Mouse (Mus musculus) neural tube, embryonic 12.5 days (tissue): ENCODE measurements around the gene Il12rb1. TPM values are rescaled to one million over a fixed set of nuclear protein-coding genes. Genes with fewer than 3 reads are reported as not detected.

ENCODE experiments used
- ATAC-seq: fragments of 200-750 bp; cut with Nextera tagmentation; 2 replicates; pipeline ENCODE4 v1.8.0; 2017; ENCODE audit warnings: low read depth, mild to moderate bottlenecking, moderate TSS enrichment, moderate library complexity; ENCODE audit not compliant: low FRiP score
- H3K27ac ChIP-seq: fragments of 300-500 bp; sonication (generic); 2 replicates; pipeline ENCODE4 v1.5.1; 2016
- H3K27me3 ChIP-seq: fragments of 300-500 bp; sonication (generic); replicated peaks from 2 replicates; pipeline ENCODE4 v1.6.1; 2016; ENCODE audit warnings: mild to moderate bottlenecking
- H3K36me3 ChIP-seq: fragments of 300-500 bp; sonication (generic); 2 replicates; pipeline ENCODE4 v1.6.1; 2016; ENCODE audit warnings: mild to moderate bottlenecking
- H3K4me1 ChIP-seq: fragments of 300-500 bp; sonication (generic); 2 replicates; pipeline ENCODE4 v1.6.1; 2016
- H3K4me2 ChIP-seq: fragments of 300-500 bp; sonication (generic); replicated peaks from 2 replicates; pipeline ENCODE4 v1.6.1; 2016; ENCODE audit warnings: mild to moderate bottlenecking
- H3K4me3 ChIP-seq: fragments of 300-500 bp; sonication (generic); 2 replicates; pipeline ENCODE4 v1.5.1; 2016
- H3K9ac ChIP-seq: fragments of 300-500 bp; sonication (generic); 2 replicates; pipeline ENCODE4 v1.6.1; 2016; ENCODE audit warnings: mild to moderate bottlenecking
- H3K9me3 ChIP-seq: fragments of 300-500 bp; sonication (generic); 2 replicates; pipeline ENCODE4 v1.6.1; 2016; ENCODE audit warnings: mild to moderate bottlenecking
- WGBS: fragments of 180-500 bp; shearing (Covaris S2); methylation state at CpG from one replicate; pipeline ENCODE4 v1.1.7; 2016; 5-methylcytosine and 5-hydroxymethylcytosine counted together
- polyA plus RNA-seq: library from polyadenylated mRNA; unstranded; fragments of >200 nt; fragmentation: Nextera tagmentation; extraction: Ambion mirVana; gene quantifications from 2 replicates; pipeline ENCODE4 v1.2.1, GENCODE M21; 2016

The Il12rb1 gene
- polyA plus RNA-seq, 1 experiment from 2014 or later, result not detected

DNA sequence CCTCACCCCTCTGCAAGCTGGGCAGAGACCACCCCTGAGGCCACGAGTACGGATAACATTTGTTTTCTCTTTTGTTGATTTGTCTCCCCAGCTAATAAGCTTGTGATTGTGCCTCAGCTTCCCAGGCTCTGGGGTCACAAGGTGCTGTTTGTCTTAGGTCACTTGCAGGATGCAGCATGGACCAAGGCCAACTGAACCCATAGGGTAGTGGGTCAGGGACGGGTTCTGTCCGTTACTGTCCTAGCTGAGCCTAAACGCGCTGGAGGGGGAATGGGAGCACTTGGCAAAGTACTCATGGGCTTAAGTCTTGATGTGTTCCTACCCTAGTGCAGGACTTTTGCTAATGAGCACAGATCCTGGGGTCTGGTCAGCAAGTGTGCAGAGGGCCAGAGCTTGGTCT, 40.7 kb upstream of the Il12rb1 start:
- Histone ChIP-seq H3K36me3 (peaks cover 48% of the 10 kb centered on the region), H3K27ac (no peak overlapping the region), H3K9ac (no peak overlapping the region), H3K4me2 (no peak overlapping the region), H3K27me3 (peaks cover 2% of the 10 kb centered on the region; the same call in 1 of the 2 replicates), H3K9me3 (no peaks in the 10 kb centered on the region), H3K4me1 (peaks cover 15% of the 10 kb centered on the region), H3K4me3 (no peak overlapping the region)
- ATAC-seq, result no peak
- 86% methylated on average over 6 of the region's 6 CpGs for WGBS

DNA sequence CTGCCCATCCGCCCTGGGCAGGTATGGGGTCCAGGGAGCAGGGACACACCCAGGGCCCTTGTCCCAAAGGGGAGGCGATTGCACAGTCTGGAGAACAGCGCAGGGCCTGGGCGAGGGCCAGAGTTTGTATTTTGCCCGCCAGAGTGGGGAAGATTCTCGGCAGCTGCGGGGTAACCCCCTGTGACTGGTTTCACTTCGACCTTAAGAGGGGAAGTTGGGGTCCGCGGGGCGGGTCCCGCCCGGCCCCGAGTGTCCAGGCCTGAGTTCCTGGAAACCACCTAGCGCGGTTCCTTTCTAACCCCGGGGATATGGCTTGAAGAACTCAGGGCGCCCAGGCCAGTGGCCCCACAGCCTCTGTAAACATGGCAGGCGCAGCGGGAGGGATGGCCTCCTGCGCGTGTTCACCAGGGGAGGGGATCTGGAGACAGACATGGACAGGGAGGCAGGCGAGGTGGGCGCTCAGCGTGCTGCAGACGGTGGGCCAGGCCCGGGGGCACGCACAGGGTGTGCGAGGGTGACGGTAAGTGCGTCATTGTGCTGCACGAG, 39.9 kb upstream of the Il12rb1 start:
- 94% methylated on average over 32 of the region's 32 CpGs for WGBS
- no peaks in the 10 kb centered on the region for H3K9me3 ChIP-seq
- H3K4me1 ChIP-seq, result peaks cover 16% of the 10 kb centered on the region
- H3K4me3 ChIP-seq, result no peak overlapping the region
- H3K4me2 ChIP-seq, result no peak overlapping the region
- no peak for ATAC-seq
- peaks cover 56% of the 10 kb centered on the region for H3K36me3 ChIP-seq
- no peak overlapping the region for H3K9ac ChIP-seq
- no peak overlapping the region for H3K27ac ChIP-seq
- peaks cover 2% of the 10 kb centered on the region; the same call in 1 of the 2 replicates for H3K27me3 ChIP-seq

DNA sequence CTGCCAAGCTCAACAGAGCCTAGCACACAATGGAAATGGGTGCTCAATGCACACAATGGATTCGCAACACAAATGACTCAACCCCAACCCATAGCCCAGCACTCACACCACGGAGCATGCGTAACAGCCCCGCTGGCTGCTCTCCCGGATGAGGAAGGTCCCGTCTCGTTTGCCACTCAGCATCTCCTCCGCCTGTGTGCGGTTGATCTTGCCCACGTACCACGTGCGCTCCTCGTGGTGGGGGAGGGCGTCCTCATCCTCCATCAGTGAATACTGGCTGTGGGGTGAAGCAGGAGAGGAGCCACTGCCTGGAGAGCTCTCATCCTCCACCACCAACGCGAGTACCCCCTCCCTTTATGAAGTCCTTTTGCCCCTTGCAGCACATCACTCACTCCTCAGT, 39.3 kb upstream of the Il12rb1 start:
- peaks cover 23% of the 10 kb centered on the region for H3K4me1 ChIP-seq
- no peak overlapping the region for H3K4me2 ChIP-seq
- WGBS, result 87% methylated on average over 16 of the region's 16 CpGs
- H3K36me3 ChIP-seq, result peaks cover 63% of the 10 kb centered on the region
- H3K27me3 ChIP-seq, result peaks cover 2% of the 10 kb centered on the region; the same call in 1 of the 2 replicates
- H3K27ac ChIP-seq, result no peak overlapping the region
- H3K9me3 ChIP-seq, result no peaks in the 10 kb centered on the region
- 0 out of 2 replicates have a peak, but pooled peaks have one; percentile 2 for ATAC-seq
- H3K4me3 ChIP-seq, result no peak overlapping the region
- H3K9ac ChIP-seq, result no peak overlapping the region

DNA sequence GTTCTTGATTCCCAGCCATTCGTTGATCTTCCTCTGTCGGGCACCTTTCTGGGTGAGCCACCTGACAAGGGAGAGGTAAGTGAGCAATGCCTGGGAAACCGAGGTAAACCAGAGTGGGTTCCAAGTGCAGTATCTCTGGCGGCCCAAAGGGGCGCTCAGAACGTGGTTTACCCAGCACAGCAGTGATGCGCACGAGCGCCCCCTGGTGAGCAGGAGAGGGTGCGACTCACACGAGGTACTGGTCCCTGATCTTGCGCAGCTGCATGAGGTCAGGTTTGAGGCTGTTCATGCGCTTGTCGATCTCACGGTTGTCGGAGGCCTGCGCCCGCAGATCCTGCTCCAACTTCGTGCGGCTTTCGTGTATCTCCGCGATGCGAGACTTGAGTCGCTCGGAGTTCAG, 38.9 kb upstream of the Il12rb1 start:
- Histone ChIP-seq H3K9ac (0 out of 2 replicates have a peak overlapping the region, but pooled peaks have one; percentile 33), H3K4me3 (no peak overlapping the region), H3K27me3 (peaks cover 2% of the 10 kb centered on the region; the same call in 1 of the 2 replicates), H3K4me2 (no peak overlapping the region), H3K36me3 (peaks cover 67% of the 10 kb centered on the region), H3K4me1 (peaks cover 27% of the 10 kb centered on the region), H3K9me3 (no peaks in the 10 kb centered on the region), H3K27ac (no peak overlapping the region)
- WGBS, result 8% methylated on average over 26 of the region's 26 CpGs
- peak; percentile 69; the same call in 1 of the 2 replicates for ATAC-seq

DNA sequence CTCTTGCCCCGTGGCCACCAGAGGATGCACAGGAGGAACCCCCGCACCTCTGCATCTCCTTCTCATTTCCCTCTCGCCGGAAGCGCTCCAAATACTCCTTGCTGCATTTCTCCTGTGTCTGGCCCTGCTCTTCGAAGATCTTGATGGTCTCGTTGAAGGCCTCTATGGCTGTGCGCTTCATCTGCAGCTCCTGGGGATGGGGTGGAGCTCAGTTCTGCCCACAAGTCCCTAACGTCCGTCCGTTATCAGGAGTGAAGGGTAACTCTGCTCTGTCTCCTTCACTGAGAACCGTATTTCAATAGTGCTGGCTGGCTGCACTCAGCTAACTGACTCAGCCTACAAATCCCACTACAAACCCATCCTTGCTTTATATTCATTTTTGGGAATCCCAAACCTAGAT, 38.4 kb upstream of the Il12rb1 start:
- Histone ChIP-seq H3K27me3 (peaks cover 2% of the 10 kb centered on the region; the same call in 1 of the 2 replicates), H3K36me3 (peaks cover 71% of the 10 kb centered on the region), H3K9ac (0 out of 2 replicates have a peak overlapping the region, but pooled peaks have one; percentile 33), H3K9me3 (no peaks in the 10 kb centered on the region), H3K27ac (no peak overlapping the region), H3K4me1 (peaks cover 32% of the 10 kb centered on the region), H3K4me2 (no peak overlapping the region), H3K4me3 (no peak overlapping the region)
- no peak for ATAC-seq
- 73% methylated on average over 12 of the region's 12 CpGs for WGBS

DNA sequence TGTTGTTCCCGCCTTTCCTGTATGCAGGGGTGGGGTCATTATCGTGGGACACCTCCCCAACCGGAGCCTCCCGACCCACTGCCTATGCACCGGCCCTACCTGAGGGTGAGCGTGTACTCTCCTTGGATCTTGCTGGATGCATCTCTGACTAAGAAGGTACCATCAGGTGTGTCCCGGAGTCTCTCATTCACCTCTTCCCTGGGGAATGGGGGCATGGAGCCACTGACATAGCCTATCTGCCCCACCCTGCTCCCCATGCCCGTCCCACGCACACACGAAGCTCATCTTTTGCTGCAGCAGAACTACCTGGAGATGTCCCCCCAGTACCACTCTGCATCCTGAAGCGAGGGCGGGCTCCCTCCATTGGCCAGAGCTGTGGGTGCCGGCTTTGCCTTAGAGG, 37.5 kb upstream of the Il12rb1 start:
- H3K27ac ChIP-seq, result no peak overlapping the region
- H3K9ac ChIP-seq, result no peak overlapping the region
- H3K27me3 ChIP-seq, result peaks cover 2% of the 10 kb centered on the region; the same call in 1 of the 2 replicates
- H3K9me3 ChIP-seq, result no peaks in the 10 kb centered on the region
- H3K4me1 ChIP-seq, result peaks cover 40% of the 10 kb centered on the region
- H3K4me2 ChIP-seq, result no peak overlapping the region
- ATAC-seq, result no peak
- WGBS, result 93% methylated on average over 13 of the region's 13 CpGs
- no peak overlapping the region for H3K4me3 ChIP-seq
- H3K36me3 ChIP-seq, result peaks cover 71% of the 10 kb centered on the region

DNA sequence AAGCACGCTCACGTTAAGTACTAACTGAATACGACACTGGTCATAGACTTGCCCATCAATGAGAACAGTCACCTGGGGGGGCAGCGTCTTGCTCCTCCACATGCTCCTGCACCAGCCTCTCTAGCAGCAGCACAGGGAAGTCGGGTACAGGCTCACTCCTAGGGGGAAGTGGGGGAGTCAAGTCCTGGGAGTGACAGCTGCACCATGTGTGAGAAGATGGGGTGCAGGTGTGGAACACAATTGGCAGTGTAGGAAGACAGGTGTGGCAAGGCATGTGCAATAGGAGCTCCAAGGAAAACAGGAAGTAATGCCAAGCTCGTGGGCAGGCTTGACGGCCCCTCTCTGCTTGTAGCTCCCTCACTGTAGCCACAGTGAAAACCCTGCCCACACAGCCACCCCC, 37.0 kb upstream of the Il12rb1 start:
- H3K9me3 ChIP-seq, result no peaks in the 10 kb centered on the region

DNA sequence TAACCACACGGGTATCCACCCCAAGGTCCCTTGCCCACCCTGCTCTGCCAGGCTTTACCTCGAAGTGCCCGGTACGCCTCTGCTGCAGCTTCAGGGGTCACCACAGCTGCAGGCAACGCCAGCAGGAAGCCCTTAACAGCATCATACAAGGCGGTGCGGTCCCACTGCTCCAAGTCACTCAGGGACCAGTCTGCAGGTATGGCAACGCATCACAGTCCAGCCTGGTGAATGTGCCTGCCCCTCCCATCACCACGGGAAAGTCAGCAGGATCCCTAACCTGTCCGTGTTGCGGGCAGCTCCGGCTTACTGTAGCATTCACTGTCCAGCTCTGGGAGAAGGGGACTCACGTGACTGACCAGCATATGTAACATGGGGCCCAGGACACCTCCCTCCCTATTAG, 36.2 kb upstream of the Il12rb1 start:
- H3K9ac ChIP-seq, result 0 out of 2 replicates have a peak overlapping the region, but pooled peaks have one; percentile 5
- no peaks in the 10 kb centered on the region for H3K9me3 ChIP-seq
- H3K36me3 ChIP-seq, result peaks cover 71% of the 10 kb centered on the region
- WGBS, result 94% methylated on average over 13 of the region's 13 CpGs
- H3K4me1 ChIP-seq, result peaks cover 30% of the 10 kb centered on the region
- H3K4me2 ChIP-seq, result no peak overlapping the region
- H3K27ac ChIP-seq, result no peak overlapping the region
- no peak overlapping the region for H3K4me3 ChIP-seq
- peaks cover 2% of the 10 kb centered on the region; the same call in 1 of the 2 replicates for H3K27me3 ChIP-seq
- no peak for ATAC-seq

More for the DNA sequence above, 37.0 kb upstream of the Il12rb1 start:
- H3K36me3 ChIP-seq, result peaks cover 71% of the 10 kb centered on the region
- peaks cover 2% of the 10 kb centered on the region; the same call in 1 of the 2 replicates for H3K27me3 ChIP-seq
- H3K4me1 ChIP-seq, result peaks cover 38% of the 10 kb centered on the region
- 94% methylated on average over 7 of the region's 7 CpGs for WGBS
- no peak overlapping the region for H3K9ac ChIP-seq
- no peak overlapping the region for H3K4me3 ChIP-seq
- no peak overlapping the region for H3K4me2 ChIP-seq
- H3K27ac ChIP-seq, result no peak overlapping the region
- ATAC-seq, result no peak

DNA sequence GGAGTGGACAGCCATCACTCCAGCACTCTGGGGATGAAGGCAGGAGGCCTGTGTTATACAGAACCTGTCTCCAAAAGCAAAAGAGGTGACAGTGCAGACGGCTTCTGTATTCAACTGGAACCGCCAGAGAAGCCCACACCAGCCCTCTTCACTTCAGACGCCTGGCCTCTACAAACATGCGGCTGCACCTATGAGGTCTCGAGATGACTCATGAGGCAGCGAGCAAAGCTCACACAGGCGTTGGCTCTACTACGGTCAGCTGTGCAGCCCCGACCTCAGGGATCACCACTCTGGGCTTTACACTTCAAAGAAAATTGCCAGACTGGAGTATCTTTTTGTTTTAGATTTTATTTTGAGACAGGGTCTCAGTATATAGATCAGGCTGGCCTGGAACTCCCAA, 35.4 kb upstream of the Il12rb1 start:
- H3K9ac ChIP-seq, result 0 out of 2 replicates have a peak overlapping the region, but pooled peaks have one; percentile 13
- 89% methylated on average over 9 of the region's 9 CpGs for WGBS
- H3K27ac ChIP-seq, result no peak overlapping the region
- no peak for ATAC-seq
- peaks cover 34% of the 10 kb centered on the region for H3K4me1 ChIP-seq
- no peaks in the 10 kb centered on the region for H3K9me3 ChIP-seq
- H3K4me3 ChIP-seq, result no peak overlapping the region
- H3K4me2 ChIP-seq, result 0 out of 2 replicates have a peak overlapping the region, but pooled peaks have one; percentile 92
- H3K36me3 ChIP-seq, result peaks cover 66% of the 10 kb centered on the region
- no peaks in the 10 kb centered on the region; the same call in 1 of the 2 replicates for H3K27me3 ChIP-seq

DNA sequence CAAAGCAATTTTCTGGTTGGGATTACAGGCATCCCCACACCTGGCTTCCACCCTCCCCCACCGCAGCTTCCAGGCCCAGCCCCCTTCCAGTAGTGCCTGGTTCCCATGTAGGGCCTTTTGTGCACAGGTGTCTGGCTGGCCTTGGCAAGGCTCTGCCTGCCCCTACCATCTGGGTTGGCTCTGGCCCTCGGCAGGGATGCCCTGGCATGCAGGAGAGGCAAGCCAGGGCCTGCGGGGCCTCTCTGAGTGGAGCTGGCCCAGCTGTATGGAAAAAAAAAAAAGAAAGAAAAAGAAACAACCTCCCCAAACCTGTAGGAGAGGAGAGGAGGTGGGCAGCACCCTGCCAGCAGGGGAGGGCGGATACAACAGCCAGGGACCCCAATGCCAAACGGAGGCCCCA, 34.8 kb upstream of the Il12rb1 start:
- H3K4me1 ChIP-seq, result peaks cover 39% of the 10 kb centered on the region
- no peaks in the 10 kb centered on the region for H3K9me3 ChIP-seq
- no peak overlapping the region for H3K27ac ChIP-seq
- H3K9ac ChIP-seq, result peak overlapping the region; percentile 46; the same call in 1 of the 2 replicates
- no peak overlapping the region for H3K4me3 ChIP-seq
- H3K4me2 ChIP-seq, result 0 out of 2 replicates have a peak overlapping the region, but pooled peaks have one; percentile 92
- WGBS, result 85% methylated on average over 5 of the region's 5 CpGs
- no peak for ATAC-seq
- H3K27me3 ChIP-seq, result no peaks in the 10 kb centered on the region
- peaks cover 64% of the 10 kb centered on the region for H3K36me3 ChIP-seq

DNA sequence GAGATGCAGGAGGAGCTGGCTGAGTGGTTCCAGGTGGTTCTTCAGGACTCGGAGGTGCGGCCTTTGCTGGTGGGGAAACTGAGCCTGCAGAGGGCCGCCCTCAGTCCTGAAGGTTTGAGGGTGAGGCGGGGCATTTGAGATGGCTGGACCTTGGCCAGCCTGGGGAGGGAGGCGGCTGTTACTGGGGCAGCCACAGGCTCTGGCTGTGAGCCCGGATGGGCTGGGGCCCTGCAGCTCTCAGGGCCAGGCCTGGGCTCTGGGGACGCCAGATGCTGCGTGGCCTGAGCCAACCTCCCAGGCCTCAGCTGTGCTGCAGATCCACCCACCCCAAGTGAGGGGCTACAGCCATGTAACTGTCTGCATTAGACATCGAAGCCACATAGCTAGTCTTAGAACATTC, 34.4 kb upstream of the Il12rb1 start:
- H3K27ac ChIP-seq, result no peak overlapping the region
- H3K9me3 ChIP-seq, result no peaks in the 10 kb centered on the region
- peak overlapping the region; percentile 92 for H3K4me2 ChIP-seq
- H3K36me3 ChIP-seq, result peaks cover 64% of the 10 kb centered on the region
- H3K4me1 ChIP-seq, result peaks cover 43% of the 10 kb centered on the region
- H3K9ac ChIP-seq, result peak overlapping the region; percentile 46; the same call in 1 of the 2 replicates
- no peaks in the 10 kb centered on the region for H3K27me3 ChIP-seq
- WGBS, result 74% methylated on average over 9 of the region's 9 CpGs
- H3K4me3 ChIP-seq, result no peak overlapping the region
- no peak for ATAC-seq

DNA sequence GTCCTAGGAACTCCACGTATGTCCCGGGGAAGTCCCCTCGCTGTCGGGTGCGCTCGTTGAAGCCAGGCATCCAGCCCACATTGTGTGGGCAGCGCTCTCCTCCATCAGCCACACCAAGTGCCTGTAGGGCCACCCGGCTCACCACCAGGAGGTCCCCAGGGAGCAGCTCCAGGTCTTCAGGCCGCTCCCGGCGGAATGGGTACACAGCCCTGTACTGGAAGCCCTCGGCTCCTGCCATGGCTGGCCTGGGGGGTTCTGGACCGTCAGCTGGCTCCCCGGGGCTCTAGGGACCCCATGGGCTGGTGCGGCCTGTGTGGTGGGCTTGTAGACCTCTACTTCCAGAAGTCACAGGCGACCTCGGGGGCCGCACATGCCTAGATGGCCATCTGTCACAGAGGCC, 33.5 kb upstream of the Il12rb1 start:
- no peak for ATAC-seq
- H3K9me3 ChIP-seq, result no peaks in the 10 kb centered on the region
- H3K4me2 ChIP-seq, result peak overlapping the region; percentile 92; the same call in 1 of the 2 replicates
- WGBS, result 96% methylated on average over 18 of the region's 18 CpGs
- peaks cover 67% of the 10 kb centered on the region for H3K36me3 ChIP-seq
- H3K27me3 ChIP-seq, result no peaks in the 10 kb centered on the region
- H3K4me1 ChIP-seq, result peaks cover 43% of the 10 kb centered on the region
- no peak overlapping the region for H3K4me3 ChIP-seq
- H3K27ac ChIP-seq, result no peak overlapping the region
- peak overlapping the region; percentile 46; the same call in 1 of the 2 replicates for H3K9ac ChIP-seq
